Mouse (Mus musculus): ENCODE results near the gene Rd3l.

Rd3l gene

GRCm38 (mm10) chr12:111980887-111981367 lies at the start of gene Rd3l:
Rd3l (minus strand) TSS chr12:111981317.
- DNase-seq (ENCODE audit: low read depth, low spot score) = no peak

GRCm38 (mm10) chr12:112027408-112027807 lies 46.3 kb upstream of the Rd3l start:
- DNase-seq (ENCODE audit: low read depth, low spot score) = peak; percentile 64

GRCm38 (mm10) chr12:112025907-112026645 lies 45.0 kb upstream of the Rd3l start:
- DNase-seq (ENCODE audit: low read depth, low spot score) = no peak

GRCm38 (mm10) chr12:112025457-112025856 lies 44.3 kb upstream of the Rd3l start:
- DNase-seq (ENCODE audit: low read depth, low spot score) = no peak

GRCm38 (mm10) chr12:112024581-112025310 lies 43.6 kb upstream of the Rd3l start:
- DNase-seq (ENCODE audit: low read depth, low spot score) = no peak

GRCm38 (mm10) chr12:112023306-112023705 lies 42.2 kb upstream of the Rd3l start:
- peak; percentile 34 for DNase-seq (ENCODE audit: low read depth, low spot score)

GRCm38 (mm10) chr12:112016346-112016745 lies 35.2 kb upstream of the Rd3l start:
- DNase-seq (ENCODE audit: low read depth, low spot score) = peak; percentile 36

GRCm38 (mm10) chr12:112013271-112013801 lies 32.2 kb upstream of the Rd3l start:
- DNase-seq (ENCODE audit: low read depth, low spot score) = no peak

GRCm38 (mm10) chr12:112012511-112013270 lies 31.6 kb upstream of the Rd3l start:
- DNase-seq (ENCODE audit: low read depth, low spot score) = no peak

GRCm38 (mm10) chr12:112001223-112001622 lies 20.1 kb upstream of the Rd3l start:
- DNase-seq (ENCODE audit: low read depth, low spot score) = peak; percentile 91

- DNase-seq (ENCODE audit: low read depth, low spot score) = no peak
These were observed 18.6 kb upstream of the Rd3l start for GRCm38 (mm10) chr12:111999735-112000134.

- no peak for DNase-seq (ENCODE audit: low read depth, low spot score)
These were observed 14.0 kb upstream of the Rd3l start for GRCm38 (mm10) chr12:111995161-111995560.

- peak; percentile 71 for DNase-seq (ENCODE audit: low read depth, low spot score)
These were observed 11.5 kb upstream of the Rd3l start for GRCm38 (mm10) chr12:111992626-111993025.

- no peak for DNase-seq (ENCODE audit: low read depth, low spot score)
These were observed 5.6 kb upstream of the Rd3l start for GRCm38 (mm10) chr12:111986756-111987155.

- DNase-seq (ENCODE audit: low read depth, low spot score) = no peak
These were observed 2.0 kb upstream of the Rd3l start for GRCm38 (mm10) chr12:111983165-111983564.

GRCm38 (mm10) chr12:111981831-111982230 lies 714 bp upstream of the Rd3l start:
- no peak for DNase-seq (ENCODE audit: low read depth, low spot score)

GRCm38 (mm10) chr12:111978274-111978673 lies 2.8 kb downstream of the Rd3l start:
- DNase-seq (ENCODE audit: low read depth, low spot score) = no peak

GRCm38 (mm10) chr12:111977138-111977537 lies 4.0 kb downstream of the Rd3l start:
- no peak for DNase-seq (ENCODE audit: low read depth, low spot score)

GRCm38 (mm10) chr12:111974578-111974977 lies 6.5 kb downstream of the Rd3l start:
- DNase-seq (ENCODE audit: low read depth, low spot score) = no peak

GRCm38 (mm10) chr12:111972504-111972903 lies 8.6 kb downstream of the Rd3l start:
- no peak for DNase-seq (ENCODE audit: low read depth, low spot score)

- no peak for DNase-seq (ENCODE audit: low read depth, low spot score)
These were observed 9.9 kb downstream of the Rd3l start, which contains the start of gene Tdrd9 for GRCm38 (mm10) chr12:111971231-111971686. Tdrd9 (plus strand) TSS chr12:111971559.

- no peak for DNase-seq (ENCODE audit: low read depth, low spot score)
These were observed 11.0 kb downstream of the Rd3l start for GRCm38 (mm10) chr12:111970085-111970484.
